Mouse (Mus musculus) urinary bladder, postnatal 25 days (tissue): ENCODE data around the gene Sik3.
A peak's percentile ranks its signal among the peaks of the same experiment; 100 is the strongest.

Experiments used
- DNase-seq: peaks from one replicate; pipeline ENCODE4 v3.0.0; 2022; ENCODE audit warnings: low spot score

Gene Sik3

GRCm38 (mm10) chr9:46228491-46228890 lies 215.9 kb downstream of the Sik3 start, which contains the start of gene Apoa1:
Apoa1 (plus strand) TSS chr9:46228580.
- DNase-seq = no peak

GRCm38 (mm10) chr9:46229573-46230449 lies 217.2 kb downstream of the Sik3 start:
- DNase-seq = peak; percentile 75

DNA sequence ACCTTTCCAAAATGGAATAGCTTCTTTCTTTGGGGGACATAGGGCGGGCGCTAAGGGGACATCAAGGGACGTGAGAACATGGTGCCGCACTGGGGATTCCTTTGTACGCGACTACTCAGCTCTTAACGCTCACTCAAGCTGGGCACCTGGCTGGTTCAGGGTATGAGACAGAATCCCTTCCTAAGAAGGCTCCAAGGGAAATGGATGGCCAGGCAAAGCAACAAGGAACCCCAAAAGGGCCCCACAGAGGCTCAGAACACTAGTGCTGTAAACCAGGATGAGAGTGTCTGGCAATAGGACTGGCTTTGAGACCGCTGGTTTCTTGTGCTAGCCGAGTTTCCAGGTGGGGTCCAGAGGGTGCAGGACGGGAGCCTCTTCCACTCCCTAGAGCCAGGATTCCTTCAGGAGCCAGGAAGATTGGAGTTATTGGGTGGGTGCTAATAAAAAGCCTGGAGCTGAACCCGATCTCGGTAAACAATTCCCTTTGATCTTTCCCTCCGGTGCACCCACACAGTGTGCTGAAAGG lies 217.9 kb downstream of the Sik3 start:
- no peak for DNase-seq

DNA sequence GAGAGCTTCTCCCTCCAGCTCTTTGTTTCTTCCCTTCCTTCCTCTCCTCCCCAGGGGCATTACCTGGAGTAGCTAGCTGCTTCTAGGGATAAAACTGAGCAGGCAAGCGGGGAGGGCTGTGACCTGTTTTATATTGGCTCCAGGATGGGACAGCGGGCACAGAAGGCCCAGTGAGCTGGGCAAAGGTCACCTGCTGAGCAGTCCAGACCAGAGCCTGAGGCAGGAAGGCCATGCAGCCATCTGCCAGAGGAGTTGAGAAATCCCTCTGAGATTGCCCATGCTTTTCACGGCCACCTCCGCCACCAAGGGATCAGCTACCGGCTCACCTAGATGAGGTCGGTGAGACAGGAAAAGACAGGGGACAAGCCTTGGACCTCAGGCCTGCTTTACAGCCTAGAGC lies 222.6 kb downstream of the Sik3 start:
- DNase-seq = no peak

- no peak for DNase-seq
These were observed 222.8 kb downstream of the Sik3 start, which contains the start of gene Apoc3 for GRCm38 (mm10) chr9:46235596-46235648. Apoc3 (minus strand) TSS chr9:46235636.

DNA sequence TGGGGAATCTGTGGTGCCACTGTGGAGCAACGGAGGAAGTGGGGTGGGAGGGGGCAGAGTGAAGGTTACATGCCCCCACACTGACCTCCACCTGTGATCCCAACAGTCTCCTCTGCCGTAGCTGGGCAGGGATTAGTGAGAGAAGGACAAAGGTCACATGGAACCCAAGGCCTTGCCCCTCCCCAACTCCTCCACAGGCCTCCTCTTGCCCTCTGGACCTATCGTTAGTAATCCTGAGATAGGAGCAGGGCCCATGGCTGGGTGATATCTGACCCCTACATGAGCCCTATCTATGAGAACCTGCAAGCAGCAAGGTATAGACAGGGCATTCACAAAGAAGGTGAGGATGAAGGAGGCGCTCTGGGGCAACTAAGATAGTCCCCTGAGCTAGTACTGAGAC lies 223.0 kb downstream of the Sik3 start:
- no peak for DNase-seq

GRCm38 (mm10) chr9:46238850-46239249 lies 226.2 kb downstream of the Sik3 start:
- no peak for DNase-seq

- no peak for DNase-seq
These were observed 228.0 kb downstream of the Sik3 start, which contains the start of gene Apoa4 for GRCm38 (mm10) chr9:46240526-46241153. Apoa4 (plus strand) TSS chr9:46240696.

- no peak for DNase-seq
These were observed 229.2 kb downstream of the Sik3 start for GRCm38 (mm10) chr9:46241818-46242217.

- DNase-seq = no peak
These were observed 230.5 kb downstream of the Sik3 start for GRCm38 (mm10) chr9:46243122-46243521.

GRCm38 (mm10) chr9:46243584-46243983 lies 231.0 kb downstream of the Sik3 start:
- no peak for DNase-seq

- peak; percentile 55 for DNase-seq
These were observed 234.2 kb downstream of the Sik3 start for GRCm38 (mm10) chr9:46246752-46247324.

- DNase-seq = no peak
These were observed 243.6 kb downstream of the Sik3 start for GRCm38 (mm10) chr9:46256177-46256576.

- no peak for DNase-seq
These were observed 244.2 kb downstream of the Sik3 start for GRCm38 (mm10) chr9:46256658-46257385.

DNA sequence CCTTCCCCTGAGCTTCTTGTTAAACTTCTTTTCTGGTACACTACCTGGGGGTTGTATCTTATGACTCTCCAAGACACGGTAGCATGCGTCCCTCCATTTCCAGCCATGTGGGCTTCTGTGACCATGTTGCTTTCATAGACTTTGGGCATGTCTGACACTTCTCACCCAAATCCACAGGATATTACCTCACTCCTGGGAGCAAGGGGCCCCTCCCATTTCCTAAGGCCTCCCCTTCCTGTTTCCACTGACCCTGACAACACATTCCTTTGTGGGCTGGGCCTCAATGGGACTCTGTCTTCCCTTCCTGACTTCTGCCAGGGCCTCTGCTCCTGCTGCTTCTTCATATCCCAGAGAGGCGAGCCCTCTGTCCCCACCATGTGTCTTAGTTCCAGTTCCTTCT lies 244.9 kb downstream of the Sik3 start:
- no peak for DNase-seq

DNA sequence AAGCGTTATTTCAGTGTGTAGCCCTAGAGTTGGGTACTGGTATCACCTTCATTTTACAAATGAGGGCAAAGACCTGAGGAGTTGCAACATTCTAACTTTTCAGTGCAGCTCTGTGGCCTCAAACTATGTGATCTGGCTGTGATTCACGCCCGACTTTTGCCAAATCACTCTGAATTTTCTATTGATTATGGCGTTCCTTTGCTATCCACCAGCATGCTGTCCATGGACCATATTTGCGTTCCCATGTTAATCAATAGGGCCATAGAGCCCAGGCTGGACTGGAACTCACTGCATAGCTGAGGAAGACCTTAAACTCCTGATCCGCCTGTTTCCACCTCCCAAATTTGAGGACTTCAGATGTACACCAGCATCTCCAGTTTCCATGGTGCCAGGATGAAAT lies 246.5 kb downstream of the Sik3 start:
- DNase-seq = no peak

GRCm38 (mm10) chr9:46261131-46261530 lies 248.5 kb downstream of the Sik3 start:
- DNase-seq = no peak

GRCm38 (mm10) chr9:46268343-46268873 lies 255.8 kb downstream of the Sik3 start, which contains the start of gene Apoa5:
Apoa5 (plus strand) TSS chr9:46268633.
- no peak for DNase-seq

DNA sequence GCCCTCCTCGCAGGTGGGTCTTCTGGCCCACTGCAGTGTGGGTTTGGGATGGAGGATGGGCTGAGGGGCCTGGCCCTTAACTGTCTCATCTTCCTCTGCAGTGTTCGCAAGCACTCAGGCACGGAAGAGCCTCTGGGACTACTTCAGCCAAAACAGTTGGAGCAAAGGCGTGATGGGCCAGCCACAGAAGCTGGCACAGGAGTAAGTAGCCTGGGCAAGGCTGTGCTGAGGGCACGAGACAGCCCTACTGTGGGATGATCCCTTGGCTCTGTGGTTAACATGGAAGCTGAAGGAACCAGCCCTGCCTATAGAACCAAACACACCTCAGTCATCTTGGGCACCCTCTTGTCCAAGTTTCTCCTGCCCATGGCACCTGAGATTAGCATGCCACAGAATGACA lies 256.5 kb downstream of the Sik3 start:
- no peak for DNase-seq

- no peak for DNase-seq
These were observed 258.2 kb downstream of the Sik3 start for GRCm38 (mm10) chr9:46270782-46271181.

DNA sequence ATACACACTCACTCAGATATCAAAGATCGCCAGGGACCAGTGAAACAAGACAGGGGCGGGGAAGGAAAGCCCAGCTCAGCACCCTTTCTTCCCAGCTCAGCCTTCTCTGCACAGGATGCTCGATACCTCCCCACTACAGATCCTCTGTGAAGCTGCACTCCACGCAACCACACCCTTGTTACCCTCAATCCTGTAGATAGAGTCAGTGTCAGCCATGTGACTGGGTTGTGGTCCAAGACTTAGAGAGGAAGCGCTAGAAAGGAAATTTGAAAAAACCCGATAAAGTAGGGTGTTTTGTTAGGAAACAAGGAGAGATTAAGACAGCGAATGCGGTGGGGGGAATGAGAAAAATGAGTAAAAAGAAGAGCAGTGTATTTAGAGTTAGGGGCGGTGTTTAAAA lies 259.4 kb downstream of the Sik3 start:
- DNase-seq = no peak
